Mouse (Mus musculus): ENCODE measurements around the gene Gtpbp3. TPM values are rescaled to one million over a fixed set of nuclear protein-coding genes. Genes with fewer than 3 reads are reported as not detected.
"Not testable (repeated sequence)": the region's sequence is repeated elsewhere in the genome, so short reads cannot be mapped to it uniquely, and the experiment has no call there.

The Gtpbp3 gene
- polyA plus RNA-seq, 1 experiment from 2014 or later: 14.6 TPM

GRCm38 (mm10) chr8:71527162-71527870, 39.4 kb downstream of the Gtpbp3 start:
- Histone ChIP-seq H3K36me3 (no peaks in the 10 kb centered on the region), H3K4me2 (no peak overlapping the region), H3K9me3 (no peaks in the 10 kb centered on the region), H3K27ac (peak overlapping the region; percentile 57; the same call in 1 of the 2 replicates), H3K27me3 (replicated peaks) (peaks cover 11% of the 10 kb centered on the region), H3K9ac (no peak overlapping the region), H3K4me3 (replicated peaks) (no peak overlapping the region), H3K4me1 (peaks cover 10% of the 10 kb centered on the region; the same call in 1 of the 2 replicates)
- ATAC-seq (ENCODE audit: insufficient read depth, low FRiP score, low read depth): no peak
- 54% methylated on average over 3 of the region's 3 CpGs for WGBS

- 63% methylated on average over 11 of the region's 11 CpGs for WGBS
- ATAC-seq (ENCODE audit: insufficient read depth, low FRiP score, low read depth): no peak
- no peak overlapping the region for H3K4me2 ChIP-seq
These were observed 40.6 kb downstream of the Gtpbp3 start for GRCm38 (mm10) chr8:71528362-71529073.

GRCm38 (mm10) chr8:71530735-71531467, 43.0 kb downstream of the Gtpbp3 start:
- not testable (repeated sequence) for H3K9me3 ChIP-seq; H3K36me3 ChIP-seq; H3K27ac ChIP-seq; ATAC-seq (ENCODE audit: insufficient read depth, low FRiP score, low read depth); H3K4me3 ChIP-seq (replicated peaks); H3K9ac ChIP-seq; H3K4me2 ChIP-seq; H3K27me3 ChIP-seq (replicated peaks); H3K4me1 ChIP-seq
- 68% methylated on average over 7 of the region's 12 CpGs for WGBS

More at GRCm38 (mm10) chr8:71528362-71529073, 40.6 kb downstream of the Gtpbp3 start:
- H3K4me1 ChIP-seq: peaks cover 10% of the 10 kb centered on the region; the same call in 1 of the 2 replicates
- peak overlapping the region; percentile 68 for H3K27ac ChIP-seq
- no peaks in the 10 kb centered on the region for H3K9me3 ChIP-seq
- H3K36me3 ChIP-seq: no peaks in the 10 kb centered on the region
- H3K27me3 ChIP-seq (replicated peaks): peaks cover 11% of the 10 kb centered on the region
- no peak overlapping the region for H3K4me3 ChIP-seq (replicated peaks)
- no peak overlapping the region for H3K9ac ChIP-seq

GRCm38 (mm10) chr8:71534263-71534810, 46.4 kb downstream of the Gtpbp3 start:
- Histone ChIP-seq H3K27me3 (replicated peaks) (no peaks in the 10 kb centered on the region), H3K4me3 (replicated peaks) (no peak overlapping the region), H3K9ac (no peak overlapping the region), H3K4me1 (peaks cover 11% of the 10 kb centered on the region; the same call in 1 of the 2 replicates), H3K9me3 (no peaks in the 10 kb centered on the region), H3K27ac (no peak overlapping the region), H3K36me3 (no peaks in the 10 kb centered on the region), H3K4me2 (no peak overlapping the region)
- ATAC-seq (ENCODE audit: insufficient read depth, low FRiP score, low read depth): 0 out of 2 replicates have a peak, but pooled peaks have one; percentile 9
- 37% methylated on average over 3 of the region's 3 CpGs for WGBS

- Histone ChIP-seq H3K27ac (no peak overlapping the region), H3K4me2 (peak overlapping the region; percentile 78), H3K4me3 (replicated peaks) (no peak overlapping the region), H3K4me1 (peaks cover 11% of the 10 kb centered on the region; the same call in 1 of the 2 replicates), H3K9ac (no peak overlapping the region), H3K27me3 (replicated peaks) (no peaks in the 10 kb centered on the region), H3K36me3 (no peaks in the 10 kb centered on the region), H3K9me3 (no peaks in the 10 kb centered on the region)
- 60% methylated on average over 5 of the region's 5 CpGs for WGBS
- no peak for ATAC-seq (ENCODE audit: insufficient read depth, low FRiP score, low read depth)
These were observed 47.8 kb downstream of the Gtpbp3 start for GRCm38 (mm10) chr8:71535663-71536062.

- ATAC-seq (ENCODE audit: insufficient read depth, low FRiP score, low read depth): peak; percentile 87
- Histone ChIP-seq H3K9ac (no peak within 1 kb of the TSS; the same call in 1 of the 2 replicates), H3K4me3 (replicated peaks) (peak within 1 kb of the TSS; percentile 52), H3K27me3 (replicated peaks) (no peaks in the 10 kb centered on the region), H3K9me3 (no peaks in the 10 kb centered on the region), H3K36me3 (no peaks in the 10 kb centered on the region), H3K27ac (peak within 1 kb of the TSS; percentile 80), H3K4me1 (peaks cover 11% of the 10 kb centered on the region; the same call in 1 of the 2 replicates), H3K4me2 (peak within 1 kb of the TSS; percentile 78)
- WGBS: 5% methylated on average over 37 of the region's 37 CpGs
These were observed 49.3 kb downstream of the Gtpbp3 start, which contains the start of gene Bst2 for GRCm38 (mm10) chr8:71537028-71537867. Bst2 (minus strand) TSS chr8:71537456.

- Histone ChIP-seq H3K9me3 (no peaks in the 10 kb centered on the region), H3K4me3 (replicated peaks) (peak within 1 kb of the TSS; percentile 93), H3K27ac (peak within 1 kb of the TSS; percentile 41; the same call in 1 of the 2 replicates), H3K36me3 (peaks cover 12% of the 10 kb centered on the region), H3K4me1 (peaks cover 13% of the 10 kb centered on the region), H3K27me3 (replicated peaks) (no peaks in the 10 kb centered on the region), H3K9ac (peak within 1 kb of the TSS; percentile 83), H3K4me2 (peak within 1 kb of the TSS; percentile 92)
- under 1% methylated on average over 55 of the region's 55 CpGs for WGBS
- peak; percentile 96 for ATAC-seq (ENCODE audit: insufficient read depth, low FRiP score, low read depth)
These were observed 54.9 kb downstream of the Gtpbp3 start, which contains the start of gene Mvb12a for GRCm38 (mm10) chr8:71542632-71543343. Mvb12a (plus strand) TSS chr8:71542922.

- Histone ChIP-seq H3K4me2 (peak overlapping the region; percentile 92), H3K9me3 (no peaks in the 10 kb centered on the region), H3K27me3 (replicated peaks) (no peaks in the 10 kb centered on the region), H3K27ac (no peak overlapping the region), H3K36me3 (peaks cover 17% of the 10 kb centered on the region), H3K9ac (no peak overlapping the region), H3K4me3 (replicated peaks) (peak overlapping the region; percentile 93), H3K4me1 (peaks cover 11% of the 10 kb centered on the region)
- WGBS: 81% methylated on average over 9 of the region's 9 CpGs
- no peak for ATAC-seq (ENCODE audit: insufficient read depth, low FRiP score, low read depth)
These were observed 55.9 kb downstream of the Gtpbp3 start for GRCm38 (mm10) chr8:71543755-71544154.

GRCm38 (mm10) chr8:71545053-71545452, 57.1 kb downstream of the Gtpbp3 start:
- Histone ChIP-seq H3K27me3 (replicated peaks) (no peaks in the 10 kb centered on the region), H3K27ac (no peak overlapping the region), H3K36me3 (peaks cover 17% of the 10 kb centered on the region), H3K4me1 (peaks cover 11% of the 10 kb centered on the region), H3K9ac (no peak overlapping the region), H3K4me3 (replicated peaks) (no peak overlapping the region), H3K9me3 (no peaks in the 10 kb centered on the region), H3K4me2 (no peak overlapping the region)
- WGBS: 91% methylated on average over 11 of the region's 11 CpGs
- no peak for ATAC-seq (ENCODE audit: insufficient read depth, low FRiP score, low read depth)

GRCm38 (mm10) chr8:71547590-71547989, 59.7 kb downstream of the Gtpbp3 start:
- Histone ChIP-seq H3K4me1 (peaks cover 11% of the 10 kb centered on the region), H3K27me3 (replicated peaks) (no peaks in the 10 kb centered on the region), H3K36me3 (peaks cover 17% of the 10 kb centered on the region), H3K9me3 (no peaks in the 10 kb centered on the region), H3K4me2 (no peak overlapping the region), H3K27ac (no peak overlapping the region), H3K9ac (no peak overlapping the region), H3K4me3 (replicated peaks) (no peak overlapping the region)
- 83% methylated on average over 7 of the region's 7 CpGs for WGBS
- ATAC-seq (ENCODE audit: insufficient read depth, low FRiP score, low read depth): no peak
